In the genomic region with DNA sequence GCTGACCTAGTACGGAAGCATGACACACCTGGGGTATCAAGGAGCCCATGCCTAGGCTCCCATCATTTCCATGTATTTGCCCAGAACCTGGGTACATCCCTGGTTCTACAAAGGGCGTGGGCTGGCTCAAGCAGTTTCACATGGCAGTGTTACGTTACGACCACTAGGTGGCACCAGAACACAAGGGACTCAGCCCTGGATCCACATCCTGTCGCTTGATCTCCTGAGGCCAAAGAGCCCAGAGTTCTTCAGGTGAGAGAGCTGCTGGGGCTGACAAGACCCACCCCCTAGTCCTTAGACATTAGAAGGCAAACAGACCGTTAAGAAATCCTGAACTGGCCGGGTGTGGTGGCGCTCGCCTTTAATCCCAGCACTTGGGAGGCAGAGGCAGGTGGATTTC, we compare ENCODE assay signal across 8 mouse cellular contexts. TPM values are rescaled to one million over a fixed set of nuclear protein-coding genes. Genes with fewer than 3 reads are reported as not detected.
DNase-seq lines count a peak whose midpoint lies in the region; ATAC-seq lines count a peak whose summit lies in the region.

No protein-coding gene starts in this region.

- no peak overlapping the region for H3K4me3 ChIP-seq in intestine, embryonic 15.5 days (replicated peaks)
- H3K4me3 ChIP-seq in midbrain, embryonic 14.5 days (replicated peaks; ENCODE audit: low read depth, low read length): no peak overlapping the region

- peak; percentile 83 for ATAC-seq in activated CD4-positive, CD25-positive, alpha-beta regulatory T cell, adult 4 months
- ATAC-seq in common myeloid progenitor, adult 5-6 weeks (replicated peaks; ENCODE audit: low read depth, poor library complexity, severe bottlenecking): peak; percentile 96
- peak; percentile 61 for ATAC-seq in intestine, embryonic 15.5 days
- 0 out of 2 replicates have a peak, but pooled peaks have one; percentile 51 for ATAC-seq in midbrain, embryonic 14.5 days (ENCODE audit: low FRiP score, low TSS enrichment)

- WGBS in intestine, embryonic 15.5 days: 10% methylated on average over 9 of the region's 9 CpGs
- 7% methylated on average over 9 of the region's 9 CpGs for WGBS in midbrain, embryonic 14.5 days

- peak; percentile 86 for DNase-seq in 3T3-L1 (ENCODE audit: low read depth, low spot score)
- DNase-seq in gastrocnemius, postnatal 10 days: peak; percentile 61
- peak; percentile 57 for DNase-seq in left cerebral cortex, postnatal 4 days
- DNase-seq in midbrain, embryonic 14.5 days: peak; percentile 94
- peak; percentile 89 for DNase-seq in splenic B cell, adult 2 months (ENCODE audit: low read depth, low spot score)

- intact Hi-C loops in left cerebral cortex, postnatal 4 days (cut with DNase I): loop anchor here (10.0 kb wide), 2 partner anchors 147 to 347 kb away; no protein-coding TSS in a partner anchor

- H3K27me3 ChIP-seq in intestine, embryonic 15.5 days (replicated peaks): no peaks in the 10 kb centered on the region
- no peaks in the 10 kb centered on the region for H3K27me3 ChIP-seq in midbrain, embryonic 14.5 days (ENCODE audit: control insufficient read depth, insufficient read depth, low read length)
- H3K27me3 ChIP-seq in splenic B cell, adult 2 months (ENCODE audit: control insufficient read depth, insufficient read depth, low read length, poor library complexity, severe bottlenecking): no peaks in the 10 kb centered on the region

- H3K9me3 ChIP-seq in intestine, embryonic 15.5 days: no peaks in the 10 kb centered on the region
- H3K9me3 ChIP-seq in midbrain, embryonic 14.5 days (ENCODE audit: control insufficient read depth, low read length): no peaks in the 10 kb centered on the region

- H3K27ac ChIP-seq in intestine, embryonic 15.5 days: no peak overlapping the region
- no peak overlapping the region for H3K27ac ChIP-seq in midbrain, embryonic 14.5 days (replicated peaks; ENCODE audit: low read depth, low read length)

- H3K9ac ChIP-seq in intestine, embryonic 15.5 days: no peak overlapping the region
- H3K9ac ChIP-seq in midbrain, embryonic 14.5 days (replicated peaks; ENCODE audit: low read length): no peak overlapping the region

- no peaks in the 10 kb centered on the region for H3K4me1 ChIP-seq in intestine, embryonic 15.5 days (replicated peaks)
- H3K4me1 ChIP-seq in midbrain, embryonic 14.5 days (ENCODE audit: control insufficient read depth, insufficient read depth, low read length): no peaks in the 10 kb centered on the region

- no peak overlapping the region for H3K4me2 ChIP-seq in intestine, embryonic 15.5 days (replicated peaks)
- no peak overlapping the region for H3K4me2 ChIP-seq in midbrain, embryonic 14.5 days (ENCODE audit: low read length)

- H3K36me3 ChIP-seq in intestine, embryonic 15.5 days: peaks cover 3% of the 10 kb centered on the region; the same call in 1 of the 2 replicates
- H3K36me3 ChIP-seq in midbrain, embryonic 14.5 days (ENCODE audit: control insufficient read depth, insufficient read depth, low read length): peaks cover 4% of the 10 kb centered on the region; the same call in 1 of the 2 replicates
- H3K36me3 ChIP-seq in splenic B cell, adult 2 months (ENCODE audit: control insufficient read depth, insufficient read depth, low read length, poor library complexity, severe bottlenecking): no peaks in the 10 kb centered on the region

RNA-seq across cellular contexts. Expression of a gene that starts 24.6 kb away (rescaled TPM):
- polyA plus RNA-seq in activated CD4-positive, CD25-positive, alpha-beta regulatory T cell, adult 4 months (2017; shearing (Covaris generic)): 10 to 100 TPM; 35.4 to 42.5 TPM
- 36.5 and 51.2 TPM in 2 replicates for total RNA-seq in common myeloid progenitor, adult 5-6 weeks (2017)
- total RNA-seq in gastrocnemius, postnatal 10 days (2021): 100 to 1,000 TPM; 100 to 108 TPM
- 24.2 and 25.1 TPM in 2 replicates for polyA plus RNA-seq in intestine, embryonic 15.5 days (2015; fragmentation: Nextera tagmentation; extraction: Ambion mirVana)
- 100 to 1,000 TPM; 192 TPM for total RNA-seq in left cerebral cortex, postnatal 4 days (2021)
- polyA plus RNA-seq in midbrain, embryonic 14.5 days (2014; fragmentation: Nextera tagmentation; extraction: Ambion mirVana): 48.4 and 63.0 TPM in 2 replicates
